Mouse (Mus musculus) induced T-regulatory cell, adult 2 months (primary cell): ENCODE measurements at regions not wholly inside any gene's neighbourhood (a gene's known extent, or its start where the extent isn't known, plus 50 kb on each side); places are given as distances from the start of the nearest gene placed in this dataset.

Source experiments
- DNase-seq: peaks from one replicate; pipeline ENCODE4 v3.0.0-alpha.2; 2012; ENCODE audit warnings: low read depth

- DNase-seq, result no peak
These were observed 228.9 kb upstream of the Gm12728 start for GRCm38 (mm10) chr4:105560781-105561180.

- DNase-seq, result no peak
These were observed 228.1 kb upstream of the Gm12728 start for GRCm38 (mm10) chr4:105561611-105562010.

GRCm38 (mm10) chr4:105565796-105566195 is 223.9 kb upstream of the Gm12728 start:
- DNase-seq, result no peak

- DNase-seq, result no peak
These were observed 222.9 kb upstream of the Gm12728 start for GRCm38 (mm10) chr4:105566513-105567457.

GRCm38 (mm10) chr4:105569671-105570070 is 220.0 kb upstream of the Gm12728 start:
- no peak for DNase-seq

- DNase-seq, result no peak
These were observed 214.1 kb upstream of the Gm12728 start for GRCm38 (mm10) chr4:105575550-105575949.

- DNase-seq, result no peak
These were observed 208.7 kb upstream of the Gm12728 start for GRCm38 (mm10) chr4:105580987-105581386.

GRCm38 (mm10) chr4:105584329-105584925 is 205.2 kb upstream of the Gm12728 start:
- DNase-seq, result no peak

- DNase-seq, result no peak
These were observed 186.0 kb upstream of the Gm12728 start for GRCm38 (mm10) chr4:105603661-105604060.

- no peak for DNase-seq
These were observed 185.1 kb upstream of the Gm12728 start for GRCm38 (mm10) chr4:105604607-105605006.

- no peak for DNase-seq
These were observed 182.9 kb upstream of the Gm12728 start for GRCm38 (mm10) chr4:105606731-105607130.

- no peak for DNase-seq
These were observed 178.8 kb upstream of the Gm12728 start for GRCm38 (mm10) chr4:105610917-105611316.

- no peak for DNase-seq
These were observed 175.3 kb upstream of the Gm12728 start for GRCm38 (mm10) chr4:105614390-105614789.

- no peak for DNase-seq
These were observed 163.0 kb upstream of the Gm12728 start for GRCm38 (mm10) chr4:105626371-105627320.

GRCm38 (mm10) chr4:105629581-105629980 is 160.1 kb upstream of the Gm12728 start:
- DNase-seq, result no peak

GRCm38 (mm10) chr4:105630595-105631369 is 158.9 kb upstream of the Gm12728 start:
- no peak for DNase-seq

- no peak for DNase-seq
These were observed 156.9 kb upstream of the Gm12728 start for GRCm38 (mm10) chr4:105632581-105633358.

GRCm38 (mm10) chr4:105633789-105634188 is 155.9 kb upstream of the Gm12728 start:
- DNase-seq, result no peak

- no peak for DNase-seq
These were observed 148.9 kb upstream of the Gm12728 start for GRCm38 (mm10) chr4:105640793-105641192.

GRCm38 (mm10) chr4:105641582-105641981 is 148.1 kb upstream of the Gm12728 start:
- DNase-seq, result no peak
